Mouse (Mus musculus) CH12.LX (cell line): ENCODE data around the gene Inpp5a.

ENCODE experiments used
- CTCF ChIP-seq, 2 experiments: IDR thresholded peaks in 1 of 2; conservative IDR thresholded peaks in 1 of 2; 2 replicates each; pipeline ENCODE4 v1.5.1; 2011 to 2012; ENCODE audit warnings: low read depth in 2 of 2, low read length in 2 of 2, improper control_type of control experiment in 1 of 2, inconsistent platforms in 1 of 2, mild to moderate bottlenecking in 1 of 2, moderate library complexity in 1 of 2
- E2F4 ChIP-seq: IDR thresholded peaks from 2 replicates; pipeline ENCODE4 v1.6.1; 2011; ENCODE audit warnings: low read depth, low read length, improper control_type of control experiment; ENCODE audit not compliant: insufficient replicate concordance
- EP300 ChIP-seq: IDR thresholded peaks from 2 replicates; pipeline ENCODE4 v1.6.1; 2011; ENCODE audit warnings: low read length, improper control_type of control experiment
- HCFC1 ChIP-seq: IDR thresholded peaks from 2 replicates; pipeline ENCODE4 v1.6.1; 2012; ENCODE audit warnings: low read depth, mild to moderate bottlenecking, inconsistent platforms, low read length, improper control_type of control experiment
- IRF4 ChIP-seq: IDR thresholded peaks from 2 replicates; pipeline ENCODE4 v1.6.1; 2014; ENCODE audit warnings: low read depth, mild to moderate bottlenecking, inconsistent platforms, low read length, improper control_type of control experiment
- KAT2A ChIP-seq: IDR thresholded peaks from 2 replicates; pipeline ENCODE4 v1.6.1; 2012; ENCODE audit warnings: low read length, improper control_type of control experiment, inconsistent platforms; ENCODE audit not compliant: insufficient replicate concordance
- POLR2A ChIP-seq: IDR thresholded peaks from 2 replicates; pipeline ENCODE4 v1.6.1; 2011; ENCODE audit warnings: low read depth, mild to moderate bottlenecking, improper control_type of control experiment, low read length
- UBTF ChIP-seq: IDR thresholded peaks from 2 replicates; pipeline ENCODE4 v1.6.1; 2012; ENCODE audit warnings: low read depth, mild to moderate bottlenecking, inconsistent platforms, low read length, improper control_type of control experiment, moderate library complexity
- ZC3H11A ChIP-seq: IDR thresholded peaks from 2 replicates; pipeline ENCODE4 v1.6.1; 2012; ENCODE audit warnings: low read depth, mild to moderate bottlenecking, inconsistent platforms, low read length, improper control_type of control experiment

GRCm38 (mm10) chr7:139580851-139581775 is 192.2 kb downstream of the Inpp5a start:
- no peak for TF ChIP-seq CTCF (conservative IDR thresholded peaks at IDR 0.05 in 1 of 2, IDR thresholded peaks at IDR 0.05 in 1 of 2; ENCODE audit: low read depth in 2 of 2, low read length in 2 of 2)
- no peak for TF ChIP-seq IRF4
- TF ChIP-seq POLR2A, result no peak
- TF ChIP-seq HCFC1, result no peak
- TF ChIP-seq UBTF, result no peak
- TF ChIP-seq KAT2A, result no peak
- TF ChIP-seq EP300, result no peak
- TF ChIP-seq E2F4, result no peak
- no peak for TF ChIP-seq ZC3H11A
